Mouse (Mus musculus) E14TG2a.4 (cell line): ENCODE measurements around the gene Becn1.

ENCODE experiments used
- CTCF ChIP-seq: conservative IDR thresholded peaks from 2 replicates; pipeline ENCODE4 v1.5.1; 2014; ENCODE audit warnings: low read length
- NANOG ChIP-seq: IDR thresholded peaks from 2 replicates; pipeline ENCODE4 v1.6.1; 2014; ENCODE audit warnings: borderline replicate concordance, low read length, mixed read lengths
- POU5F1 ChIP-seq: IDR thresholded peaks from 2 replicates; pipeline ENCODE4 v1.6.1; 2014; ENCODE audit warnings: low read length, borderline replicate concordance

DNA sequence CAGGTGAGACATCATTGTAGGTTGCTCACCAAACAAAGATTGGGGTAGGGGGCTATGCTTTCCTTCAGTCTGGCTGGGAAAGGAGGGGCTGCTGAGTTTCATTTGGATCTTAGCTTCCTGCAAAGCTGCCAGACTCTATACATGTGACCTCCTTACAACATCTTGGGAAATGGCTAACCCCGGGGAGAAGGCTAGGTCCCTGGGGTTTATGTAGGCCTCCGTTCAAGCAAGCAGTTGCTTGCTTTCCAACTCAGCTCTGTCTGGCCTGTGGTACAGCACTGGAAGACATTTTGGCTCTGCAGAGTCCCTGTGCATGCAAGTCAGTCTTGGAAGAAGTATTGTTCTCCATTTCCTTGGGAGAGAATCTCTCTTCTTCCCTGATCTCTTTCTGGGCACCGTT lies 30.5 kb upstream of the Becn1 start:
- TF ChIP-seq CTCF (no peak), NANOG (no peak), POU5F1 (no peak)
